Mouse (Mus musculus) cerebellum, postnatal 25 days (tissue): Measurements from ENCODE around the gene Eno2.
A peak's percentile ranks its signal among the peaks of the same experiment; 100 is the strongest.

Experiments used
- DNase-seq, 2 experiments: peaks; one replicate each; pipeline ENCODE4 v3.0.0; 2021; ENCODE audit warnings: mixed read lengths in 2 of 2

The Eno2 gene

DNA sequence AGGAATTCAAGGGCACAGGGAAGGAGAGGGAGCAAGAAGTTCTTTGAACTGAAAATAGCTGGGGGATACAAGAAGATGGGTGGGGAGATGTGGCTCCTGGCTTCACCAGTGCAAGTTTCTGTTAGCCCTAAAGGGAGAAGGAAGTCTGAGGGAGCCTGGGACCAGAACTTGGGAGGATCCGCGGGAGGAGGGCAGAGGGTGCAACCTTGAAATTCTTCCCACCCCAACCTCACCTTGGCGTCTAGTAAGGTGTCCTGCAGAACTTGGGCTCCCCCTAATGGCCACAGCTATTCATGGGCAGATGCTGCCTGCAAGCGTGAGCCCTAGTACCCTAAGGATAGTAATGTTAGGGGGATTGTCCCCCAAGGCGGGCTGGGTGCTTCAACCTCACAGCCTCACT, 10.2 kb downstream of the Eno2 start:
- peak; percentile 85 to 92 for DNase-seq

DNA sequence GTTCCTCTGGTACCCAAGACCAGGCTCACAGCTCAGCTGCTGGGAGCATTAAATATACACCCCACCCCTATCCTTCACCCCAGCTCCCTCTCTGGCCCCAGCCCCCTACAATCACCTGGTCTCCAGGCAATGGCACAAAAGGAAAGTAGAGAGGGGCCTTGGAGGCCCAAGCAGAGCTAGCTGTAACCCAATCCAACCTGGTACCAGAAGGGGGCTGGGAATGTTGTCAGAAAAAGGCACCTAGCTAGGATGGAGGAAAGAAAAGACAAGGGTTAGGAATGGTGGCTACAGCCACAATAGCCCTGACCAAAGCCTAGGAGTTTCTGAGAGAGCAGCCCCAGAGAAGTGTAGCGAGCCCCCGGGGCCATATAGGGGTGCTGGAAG, 10.6 kb downstream of the Eno2 start:
- peak; percentile 29 to 32 for DNase-seq

DNA sequence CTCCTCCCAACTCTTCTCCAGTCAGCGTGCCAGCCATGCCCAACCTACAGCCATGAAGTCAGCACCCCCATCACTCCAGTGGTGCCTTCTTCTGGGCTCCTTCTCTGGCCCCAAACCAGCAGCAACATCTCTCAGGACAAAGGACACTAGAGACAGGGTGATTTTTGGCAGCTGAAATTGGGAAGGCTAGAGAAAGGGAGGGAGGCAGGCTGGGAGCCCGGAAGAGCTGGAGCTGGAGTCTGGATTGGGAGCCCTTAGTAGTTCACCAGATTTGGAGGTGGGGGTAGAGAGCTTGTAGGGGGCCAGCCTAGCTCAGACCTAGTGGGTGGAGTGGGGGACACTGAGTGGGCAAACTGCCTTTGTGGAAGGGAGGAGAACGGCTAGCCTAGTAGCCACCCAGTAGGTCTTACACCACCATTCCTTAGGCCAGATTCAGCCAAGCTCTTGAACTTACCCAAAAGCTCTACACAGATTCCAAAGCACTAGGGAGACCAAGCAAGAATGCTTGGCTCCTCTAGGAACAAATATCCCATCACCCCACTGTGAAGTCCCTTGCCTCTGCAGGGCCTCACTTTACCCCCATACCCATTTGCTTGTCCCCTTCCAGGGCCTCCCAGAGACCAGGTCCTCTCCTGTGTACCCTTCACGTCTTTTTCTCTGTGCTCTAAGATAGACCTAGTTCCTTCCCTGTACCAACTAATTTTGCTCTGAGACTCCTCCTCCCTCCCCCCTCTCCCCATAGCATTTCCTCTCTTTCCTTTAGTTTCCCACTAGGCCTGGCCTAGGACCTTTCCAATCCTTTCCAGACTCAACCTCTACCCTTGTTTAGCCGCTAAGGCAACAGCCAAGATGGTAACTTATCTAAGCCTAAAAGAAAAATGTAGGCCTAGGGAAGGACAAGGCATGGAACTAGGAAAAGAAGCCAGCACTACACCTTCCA, 11.3 kb downstream of the Eno2 start:
- peak; percentile 79 to 83 for DNase-seq

DNA sequence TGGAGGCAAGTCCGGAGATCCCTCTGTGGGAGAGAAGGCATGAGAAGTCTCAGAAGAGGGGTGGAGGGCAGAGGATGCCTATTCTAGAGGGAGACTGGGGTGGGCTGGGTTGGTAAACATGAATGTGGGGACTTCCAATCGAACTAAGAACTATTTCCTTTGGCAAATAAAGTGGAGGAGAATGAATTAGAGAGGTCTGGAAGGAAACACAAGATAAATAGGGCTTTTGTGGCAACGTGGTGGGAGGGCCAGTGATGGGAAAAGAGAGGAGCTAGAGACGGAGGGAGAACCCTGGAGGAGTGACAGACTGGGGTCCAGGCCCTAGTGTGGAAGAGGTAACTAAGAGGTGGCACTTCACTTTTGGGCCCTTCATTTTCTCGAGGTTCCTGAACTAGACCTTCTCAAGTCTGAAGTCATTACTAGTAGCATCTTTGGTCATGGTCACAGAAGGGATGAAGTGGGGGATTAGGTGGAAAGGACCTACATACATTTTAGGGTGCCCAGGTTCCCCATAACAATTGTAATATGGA, 12.1 kb downstream of the Eno2 start:
- DNase-seq, result peak; percentile 19 to 34

GRCm38 (mm10) chr6:124756652-124757350, 12.7 kb downstream of the Eno2 start:
- DNase-seq, result peak; percentile 88 to 91

DNA sequence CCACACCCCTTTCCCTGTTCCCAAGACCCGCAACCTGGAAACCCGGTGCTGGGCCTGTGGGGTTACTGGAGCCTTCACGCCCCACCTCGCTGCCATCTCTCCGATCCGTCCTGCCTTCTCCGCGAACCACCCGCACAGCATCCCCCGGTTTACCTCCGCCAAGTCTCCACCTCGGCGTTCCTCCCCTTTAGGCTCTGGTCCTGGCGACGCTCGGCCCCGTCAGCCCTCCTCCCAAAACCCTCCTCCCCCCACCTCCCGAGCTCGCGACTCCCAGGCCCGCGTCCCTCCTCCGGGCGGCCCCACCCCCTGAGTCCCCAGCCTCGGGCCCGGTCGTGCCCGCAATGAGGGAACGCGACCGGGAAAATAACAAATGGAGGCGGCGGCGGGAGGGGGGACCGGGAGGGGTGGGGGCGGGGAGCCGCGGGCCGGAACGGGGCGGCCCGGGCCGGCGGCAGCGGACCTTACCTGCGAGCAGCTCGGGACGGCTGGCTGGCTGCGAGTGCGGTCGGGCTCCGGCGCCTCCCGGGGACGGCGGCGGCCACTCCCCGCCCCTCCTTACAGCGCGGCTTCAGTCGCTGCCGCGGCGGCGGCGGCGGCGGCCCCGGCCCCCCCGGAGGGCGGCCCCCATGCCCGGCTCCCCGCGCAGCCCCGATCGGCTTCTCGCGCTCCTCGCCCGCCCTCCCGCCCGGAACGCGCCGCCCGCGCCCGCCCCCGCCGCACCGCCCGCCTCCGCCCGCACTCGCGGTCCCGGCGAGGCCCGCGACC, 13.5 kb downstream of the Eno2 start, which contains the start of the genes Gm45234 and Atn1:
TSS of gene Gm45234 (minus strand) at position 191 of the 765 bp plus-strand sequence.
TSS of gene Atn1 (minus strand) at position 694 of the 765 bp plus-strand sequence.
- DNase-seq, result peak; percentile 80 to 88

- DNase-seq, result no peak
Measured at GRCm38 (mm10) chr6:124755306-124755705, 14.2 kb downstream of the Eno2 start.

- DNase-seq, result no peak
Measured at GRCm38 (mm10) chr6:124753861-124754260, 15.6 kb downstream of the Eno2 start.

DNA sequence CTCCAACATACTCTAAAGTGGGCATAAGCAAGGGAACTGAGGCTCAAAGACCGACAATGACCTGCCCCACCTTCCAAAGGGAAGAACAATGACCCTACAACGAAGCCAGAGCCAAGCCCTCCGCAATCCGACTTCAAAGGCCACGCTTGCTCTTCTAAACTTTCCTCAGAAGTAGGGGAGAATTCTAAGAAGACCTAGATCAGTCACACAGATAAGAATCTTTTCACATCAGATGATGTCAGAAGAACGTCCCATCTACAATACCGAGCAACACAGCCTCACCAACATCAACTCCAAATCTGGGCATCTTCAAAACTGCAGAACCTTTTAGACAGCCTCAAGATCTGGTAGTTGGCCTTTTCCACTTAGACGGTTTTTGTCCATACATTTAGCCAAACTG, 19.1 kb downstream of the Eno2 start:
- DNase-seq, result no peak

- peak; percentile 30 to 39 for DNase-seq
Measured at GRCm38 (mm10) chr6:124746654-124747632, 22.5 kb downstream of the Eno2 start.

DNA sequence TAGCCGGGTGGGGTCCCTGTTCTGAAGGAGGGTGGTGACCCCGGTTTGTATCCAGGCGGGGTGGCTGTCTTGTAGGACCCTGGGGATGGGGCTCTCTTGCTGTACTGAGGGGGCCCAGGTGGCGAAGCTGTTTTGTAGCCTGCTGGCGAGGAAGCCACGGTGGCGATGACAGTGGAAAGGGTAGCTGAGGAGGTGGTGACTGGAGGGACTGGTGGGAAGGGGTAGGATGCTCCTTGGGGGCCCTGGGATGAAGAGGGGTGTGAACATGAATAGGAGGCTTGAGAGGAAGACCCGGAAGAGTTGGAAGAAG, 23.2 kb downstream of the Eno2 start:
- DNase-seq, result no peak

- DNase-seq, result peak; percentile 97
Measured at GRCm38 (mm10) chr6:124745490-124746295, 23.8 kb downstream of the Eno2 start.

DNA sequence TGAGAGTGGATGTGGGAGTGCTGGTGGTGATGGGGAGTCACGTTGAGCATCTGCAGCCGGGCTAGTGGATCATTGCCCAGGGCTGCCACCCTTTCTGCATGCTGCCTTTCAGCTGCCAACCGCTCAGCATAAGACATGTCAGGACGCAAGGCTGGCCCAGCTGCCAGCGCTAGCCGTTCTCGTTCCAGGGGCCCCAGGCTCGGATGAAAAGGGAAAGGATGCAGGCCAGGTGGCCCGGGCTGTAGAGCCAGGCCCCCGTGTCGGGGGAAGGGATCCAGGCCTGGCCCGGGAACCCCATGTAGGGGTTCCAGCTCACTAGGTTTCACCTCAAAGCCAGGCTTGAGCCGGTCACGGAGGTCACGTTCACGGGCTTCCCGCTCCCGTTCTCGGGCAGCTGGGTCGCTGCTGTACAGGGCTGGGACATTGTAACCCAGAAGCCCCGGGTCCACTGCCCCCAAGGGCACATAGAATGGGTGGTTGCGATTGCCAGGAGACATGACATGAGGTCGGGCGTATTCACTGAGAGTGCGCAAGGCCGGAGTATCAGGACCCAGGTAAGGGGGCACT, 24.6 kb downstream of the Eno2 start:
- DNase-seq, result peak; percentile 73 to 74

DNA sequence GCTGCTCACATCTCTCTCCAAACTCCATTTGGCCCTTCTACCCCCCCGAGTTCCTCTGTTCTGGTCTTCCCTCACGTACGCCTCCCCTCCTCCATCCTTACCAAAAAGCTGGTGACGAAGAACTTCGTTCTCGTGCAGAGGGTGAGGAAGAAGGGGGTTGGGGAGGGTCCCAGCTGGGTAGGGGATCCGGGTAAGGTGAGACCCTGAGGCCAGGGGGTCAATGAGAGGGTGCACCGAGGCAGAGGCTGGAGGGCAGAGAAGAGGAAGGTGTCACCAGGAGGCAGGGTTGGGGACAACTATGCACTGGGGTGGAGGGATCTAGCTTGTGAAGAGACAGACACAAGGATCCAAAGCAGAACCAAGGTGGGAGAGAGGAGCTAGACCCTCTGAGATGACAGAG, 25.8 kb downstream of the Eno2 start:
- peak in 1 of 2 experiments; percentile 28 for DNase-seq

DNA sequence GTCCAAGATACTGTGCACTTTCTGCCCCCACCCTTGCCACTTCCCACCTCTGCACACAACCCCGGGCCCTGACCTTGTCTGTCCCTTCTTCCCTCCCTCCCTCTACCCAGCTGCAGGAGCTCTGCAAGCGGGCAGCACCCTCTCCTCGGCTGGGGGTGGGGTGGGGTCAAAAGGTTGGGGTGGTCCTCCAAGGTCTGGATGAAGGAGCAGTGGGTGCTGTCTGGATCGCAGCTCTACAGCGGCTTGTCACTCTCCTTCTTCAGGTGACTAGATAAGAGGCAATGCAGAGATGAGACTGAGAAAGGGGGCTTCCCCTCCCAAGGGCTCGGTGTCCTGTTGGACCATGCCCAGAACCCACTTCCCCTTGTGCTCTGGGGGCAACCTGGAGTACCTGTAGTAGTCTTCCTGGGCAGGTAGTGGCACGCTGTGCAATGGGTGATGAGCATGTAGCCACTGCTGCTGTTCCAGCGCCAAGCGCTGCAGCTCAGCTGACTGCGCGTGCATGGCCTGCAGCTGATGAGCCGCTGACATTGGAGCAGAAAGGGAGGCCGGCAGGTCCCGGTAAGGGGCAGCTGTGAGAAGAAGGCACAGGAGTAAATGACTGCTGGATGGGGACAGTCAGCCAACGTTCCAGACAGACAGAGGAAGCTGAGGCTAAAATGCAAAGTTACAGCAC, 26.5 kb downstream of the Eno2 start:
- peak; percentile 20 to 51 for DNase-seq

DNA sequence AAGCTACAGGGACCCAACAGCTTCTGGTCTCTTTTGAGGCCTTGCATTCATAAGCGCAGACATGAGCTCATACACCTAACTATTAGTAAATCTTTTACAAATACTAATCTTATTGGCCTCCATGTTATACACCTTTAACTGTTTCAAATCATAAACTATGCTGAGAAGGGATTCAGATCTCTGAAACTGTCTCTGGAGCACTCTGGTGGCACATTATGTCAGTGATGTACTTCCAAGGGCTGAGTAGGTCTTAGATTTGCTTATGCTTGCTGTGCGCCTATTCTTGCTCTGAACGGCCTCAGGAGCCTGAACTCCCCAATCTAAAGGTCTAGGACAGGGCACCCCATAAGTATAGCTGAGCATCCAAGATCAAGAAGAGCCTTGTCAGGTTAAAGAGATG, 27.6 kb downstream of the Eno2 start:
- DNase-seq, result no peak

- peak; percentile 88 to 89 for DNase-seq
Measured at GRCm38 (mm10) chr6:124740888-124741761, 28.3 kb downstream of the Eno2 start, which contains the start of gene Grcc10. Gene Grcc10 (minus strand): TSS chr6:124741374.

DNA sequence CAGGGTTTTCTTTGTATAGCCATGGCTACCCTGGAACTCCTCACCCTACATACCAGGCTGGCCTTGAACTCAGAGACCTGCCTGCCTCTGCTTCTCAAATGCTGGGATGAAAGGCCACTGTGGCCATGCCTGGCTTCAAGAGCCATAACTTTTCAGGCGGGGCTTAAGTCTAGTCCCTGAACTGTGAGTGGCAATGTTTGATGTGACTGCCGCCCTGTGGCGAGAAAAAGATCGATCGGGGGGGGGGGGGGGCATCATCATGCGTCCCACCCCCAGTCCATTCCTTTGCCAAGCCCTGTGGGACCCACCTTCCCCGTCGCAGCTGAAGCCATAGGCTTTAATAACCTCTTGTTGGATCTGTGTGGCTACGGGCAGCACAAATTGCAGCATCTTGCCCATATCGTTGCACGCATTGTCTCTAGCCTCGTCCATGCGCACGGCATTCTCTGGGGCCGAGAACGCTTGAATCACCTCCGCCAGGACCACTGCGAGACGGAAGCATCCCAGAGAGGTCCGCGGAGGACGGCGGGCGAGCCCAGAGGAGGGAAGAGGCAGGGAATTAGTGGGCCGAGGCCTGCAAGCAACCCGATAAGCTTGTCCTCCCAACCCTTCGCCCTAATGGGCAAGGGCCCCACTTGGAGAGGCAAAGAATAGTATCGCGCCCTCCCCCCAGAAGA, 29.1 kb downstream of the Eno2 start:
- DNase-seq, result peak in 1 of 2 experiments; percentile 66
